Mouse (Mus musculus): ENCODE results near the gene Mef2c. TPM values are rescaled to one million over a fixed set of nuclear protein-coding genes. Genes with fewer than 3 reads are reported as not detected.

Gene Mef2c
- polyA plus RNA-seq (2015; fragmentation: Nextera tagmentation; extraction: Ambion mirVana) = 88.9 and 98.0 TPM in 2 replicates

DNA sequence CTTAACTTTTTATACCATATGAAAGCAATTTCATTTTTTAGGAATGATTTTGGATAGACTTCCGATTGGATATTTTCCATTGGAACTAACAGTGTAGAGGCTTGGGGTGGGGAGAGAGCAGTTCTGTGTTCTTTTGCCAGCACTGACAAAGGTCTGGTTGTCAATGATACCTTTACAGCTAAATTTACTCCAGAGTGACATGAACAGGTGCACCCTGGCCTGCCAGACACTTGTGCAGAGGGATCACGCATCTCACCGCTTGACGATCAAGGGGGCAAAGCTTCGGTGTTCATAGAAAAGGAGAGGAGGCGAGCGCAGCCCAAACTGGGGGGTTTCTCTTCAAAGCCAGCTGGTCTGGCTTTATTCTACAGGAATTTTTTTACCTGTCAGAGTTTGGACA is at the start of gene Mef2c:
Gene Mef2c, plus strand, starts transcription at position 116 of the 400 bp plus-strand sequence.
- H3K4me2 ChIP-seq = no peak within 1 kb of the TSS
- no peaks in the 10 kb centered on the region for H3K36me3 ChIP-seq
- no peak within 1 kb of the TSS for H3K9ac ChIP-seq
- WGBS = 85% methylated on average over 7 of the region's 7 CpGs
- no peak for ATAC-seq (replicated peaks; ENCODE audit: insufficient number of reproducible peaks, insufficient read depth, low FRiP score, low read depth)
- H3K27me3 ChIP-seq = no peaks in the 10 kb centered on the region
- H3K4me1 ChIP-seq (replicated peaks) = no peaks in the 10 kb centered on the region
- no peak within 1 kb of the TSS for H3K27ac ChIP-seq
- no peaks in the 10 kb centered on the region for H3K9me3 ChIP-seq (replicated peaks)
- no peak within 1 kb of the TSS for H3K4me3 ChIP-seq

DNA sequence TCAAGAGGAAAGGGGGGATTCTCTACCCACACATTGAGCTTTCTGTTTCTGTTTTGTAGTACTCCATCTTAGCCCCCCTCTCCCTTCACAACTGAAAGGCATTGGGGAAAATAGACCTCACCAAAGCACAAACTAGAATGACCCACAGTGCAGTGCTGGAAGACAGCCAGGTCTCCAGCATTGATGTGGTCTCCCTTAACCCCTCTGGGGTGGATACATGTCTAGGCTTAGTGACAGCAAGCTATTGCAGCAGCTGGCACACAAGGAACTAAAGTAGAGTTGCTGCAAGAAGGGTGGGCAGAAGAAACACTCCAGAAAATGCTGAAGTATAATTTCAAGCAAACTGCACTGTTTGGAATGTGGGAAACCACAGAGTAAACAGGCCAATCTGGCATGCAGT is 45.1 kb upstream of the Mef2c start:
- ATAC-seq (replicated peaks; ENCODE audit: insufficient number of reproducible peaks, insufficient read depth, low FRiP score, low read depth) = no peak

GRCm38 (mm10) chr13:83459600-83459999 is 44.2 kb upstream of the Mef2c start:
- no peaks in the 10 kb centered on the region for H3K9me3 ChIP-seq (replicated peaks)
- no peaks in the 10 kb centered on the region for H3K4me1 ChIP-seq (replicated peaks)
- ATAC-seq (replicated peaks; ENCODE audit: insufficient number of reproducible peaks, insufficient read depth, low FRiP score, low read depth) = no peak
- no peaks in the 10 kb centered on the region for H3K36me3 ChIP-seq
- no peak overlapping the region for H3K4me3 ChIP-seq
- no peak overlapping the region for H3K9ac ChIP-seq
- no peak overlapping the region for H3K4me2 ChIP-seq
- H3K27ac ChIP-seq = no peak overlapping the region
- WGBS = 96% methylated on average over 3 of the region's 3 CpGs
- H3K27me3 ChIP-seq = no peaks in the 10 kb centered on the region

More for the DNA sequence above, 45.1 kb upstream of the Mef2c start:
- Histone ChIP-seq H3K27ac (no peak overlapping the region), H3K4me3 (no peak overlapping the region), H3K9me3 (replicated peaks) (no peaks in the 10 kb centered on the region), H3K4me1 (replicated peaks) (no peaks in the 10 kb centered on the region), H3K4me2 (no peak overlapping the region), H3K9ac (no peak overlapping the region), H3K27me3 (no peaks in the 10 kb centered on the region), H3K36me3 (no peaks in the 10 kb centered on the region)

- no peaks in the 10 kb centered on the region for H3K4me1 ChIP-seq (replicated peaks)
- WGBS = 62% methylated on average over 1 of the region's 1 CpGs
- no peak overlapping the region for H3K4me2 ChIP-seq
- H3K9ac ChIP-seq = no peak overlapping the region
- H3K9me3 ChIP-seq (replicated peaks) = no peaks in the 10 kb centered on the region
- H3K36me3 ChIP-seq = no peaks in the 10 kb centered on the region
- no peak for ATAC-seq (replicated peaks; ENCODE audit: insufficient number of reproducible peaks, insufficient read depth, low FRiP score, low read depth)
- no peak overlapping the region for H3K4me3 ChIP-seq
- no peak overlapping the region for H3K27ac ChIP-seq
- no peaks in the 10 kb centered on the region for H3K27me3 ChIP-seq
Observed at GRCm38 (mm10) chr13:83460620-83461019, 43.2 kb upstream of the Mef2c start.

DNA sequence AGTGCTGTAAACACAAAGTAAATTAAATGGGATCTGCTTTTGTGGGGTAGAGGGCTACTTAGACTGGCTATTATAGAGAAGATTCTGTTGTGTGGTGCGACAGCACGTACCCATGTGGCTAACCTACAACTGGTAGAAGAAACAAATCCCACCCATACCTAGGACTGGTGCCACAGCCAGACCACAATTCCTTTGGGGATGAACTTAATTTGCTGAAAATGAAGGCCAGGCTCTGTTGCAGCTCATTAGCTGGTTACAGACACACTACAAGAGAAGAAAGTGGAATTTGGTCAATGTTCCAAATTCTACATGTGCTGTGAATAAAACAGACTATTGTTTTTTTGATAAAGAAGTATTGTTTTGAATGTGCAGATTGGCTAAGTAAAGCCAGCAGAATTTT is 42.3 kb upstream of the Mef2c start:
- Histone ChIP-seq H3K27ac (peak overlapping the region; percentile 35; the same call in 1 of the 2 replicates), H3K27me3 (no peaks in the 10 kb centered on the region), H3K9me3 (replicated peaks) (no peaks in the 10 kb centered on the region), H3K9ac (no peak overlapping the region), H3K4me3 (no peak overlapping the region), H3K36me3 (no peaks in the 10 kb centered on the region), H3K4me2 (no peak overlapping the region), H3K4me1 (replicated peaks) (no peaks in the 10 kb centered on the region)
- no peak for ATAC-seq (replicated peaks; ENCODE audit: insufficient number of reproducible peaks, insufficient read depth, low FRiP score, low read depth)
- WGBS = 78% methylated on average over 2 of the region's 2 CpGs

DNA sequence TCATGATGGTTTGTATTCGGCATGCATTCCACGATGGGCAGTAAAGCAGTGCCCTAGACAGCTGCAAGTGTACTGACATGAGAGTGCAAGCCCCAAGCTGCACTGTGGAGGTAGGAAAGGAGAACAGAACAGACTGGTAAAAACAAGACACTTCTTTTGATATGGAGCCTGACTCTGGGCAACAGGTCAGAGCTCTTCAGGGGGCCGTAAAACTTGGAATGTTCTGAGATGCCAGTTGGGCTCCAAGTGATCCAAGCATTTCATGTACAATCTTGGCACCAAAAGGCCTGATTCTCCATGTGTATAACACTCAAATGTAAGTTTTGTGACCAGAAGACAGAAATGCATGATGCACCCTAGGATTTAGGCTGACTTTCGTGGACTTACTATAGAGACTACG is 37.1 kb upstream of the Mef2c start:
- H3K36me3 ChIP-seq = no peaks in the 10 kb centered on the region
- H3K4me1 ChIP-seq (replicated peaks) = no peaks in the 10 kb centered on the region
- no peak for ATAC-seq (replicated peaks; ENCODE audit: insufficient number of reproducible peaks, insufficient read depth, low FRiP score, low read depth)
- no peak overlapping the region for H3K27ac ChIP-seq
- no peaks in the 10 kb centered on the region for H3K27me3 ChIP-seq
- no peak overlapping the region for H3K4me2 ChIP-seq
- WGBS = 84% methylated on average over 5 of the region's 5 CpGs
- H3K9ac ChIP-seq = no peak overlapping the region
- H3K9me3 ChIP-seq (replicated peaks) = no peaks in the 10 kb centered on the region
- no peak overlapping the region for H3K4me3 ChIP-seq

DNA sequence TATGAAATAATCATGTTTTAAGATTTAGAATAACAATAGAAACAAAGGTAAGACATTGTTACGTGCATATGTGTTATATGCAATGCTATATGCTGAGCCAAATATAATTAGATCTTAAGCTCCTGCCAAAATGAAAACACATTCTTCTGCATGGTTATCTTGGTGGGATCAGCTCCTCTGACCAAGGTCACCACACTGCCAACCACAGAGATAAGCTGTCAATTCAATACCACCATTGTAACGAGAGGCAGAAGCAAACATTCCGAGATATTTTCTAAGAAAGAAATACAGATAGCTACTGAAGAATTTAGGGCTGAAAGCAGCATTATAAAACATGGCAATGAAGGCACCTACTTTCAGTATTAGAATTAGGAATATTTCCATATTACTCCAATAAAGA is 35.0 kb upstream of the Mef2c start:
- WGBS = 46% methylated on average over 3 of the region's 3 CpGs
- no peaks in the 10 kb centered on the region for H3K9me3 ChIP-seq (replicated peaks)
- no peaks in the 10 kb centered on the region for H3K4me1 ChIP-seq (replicated peaks)
- no peak overlapping the region for H3K27ac ChIP-seq
- no peaks in the 10 kb centered on the region for H3K27me3 ChIP-seq
- H3K9ac ChIP-seq = no peak overlapping the region
- no peaks in the 10 kb centered on the region for H3K36me3 ChIP-seq
- no peak overlapping the region for H3K4me2 ChIP-seq
- ATAC-seq (replicated peaks; ENCODE audit: insufficient number of reproducible peaks, insufficient read depth, low FRiP score, low read depth) = no peak
- H3K4me3 ChIP-seq = no peak overlapping the region

GRCm38 (mm10) chr13:83473755-83474154 is 30.1 kb upstream of the Mef2c start:
- no peak for ATAC-seq (replicated peaks; ENCODE audit: insufficient number of reproducible peaks, insufficient read depth, low FRiP score, low read depth)
- no peak overlapping the region for H3K27ac ChIP-seq
- H3K4me3 ChIP-seq = no peak overlapping the region
- no peaks in the 10 kb centered on the region for H3K9me3 ChIP-seq (replicated peaks)
- no peak overlapping the region for H3K9ac ChIP-seq
- H3K4me1 ChIP-seq (replicated peaks) = no peaks in the 10 kb centered on the region
- no peaks in the 10 kb centered on the region for H3K27me3 ChIP-seq
- no peaks in the 10 kb centered on the region for H3K36me3 ChIP-seq
- no peak overlapping the region for H3K4me2 ChIP-seq
- WGBS = 66% methylated on average over 2 of the region's 2 CpGs

- no peak overlapping the region for H3K27ac ChIP-seq
- no peak overlapping the region for H3K9ac ChIP-seq
- ATAC-seq (replicated peaks; ENCODE audit: insufficient number of reproducible peaks, insufficient read depth, low FRiP score, low read depth) = no peak
- no peak overlapping the region for H3K4me3 ChIP-seq
- H3K27me3 ChIP-seq = no peaks in the 10 kb centered on the region
- H3K4me1 ChIP-seq (replicated peaks) = peaks cover 12% of the 10 kb centered on the region
- no peaks in the 10 kb centered on the region for H3K9me3 ChIP-seq (replicated peaks)
- WGBS = 54% methylated on average over 3 of the region's 3 CpGs
- H3K4me2 ChIP-seq = no peak overlapping the region
- H3K36me3 ChIP-seq = no peaks in the 10 kb centered on the region
Observed at GRCm38 (mm10) chr13:83480388-83480787, 23.4 kb upstream of the Mef2c start.

- Histone ChIP-seq H3K9ac (no peak overlapping the region), H3K27ac (no peak overlapping the region), H3K9me3 (replicated peaks) (no peaks in the 10 kb centered on the region), H3K36me3 (no peaks in the 10 kb centered on the region), H3K4me3 (no peak overlapping the region), H3K4me1 (replicated peaks) (peaks cover 12% of the 10 kb centered on the region), H3K27me3 (no peaks in the 10 kb centered on the region), H3K4me2 (peak overlapping the region; percentile 27; the same call in 1 of the 2 replicates)
- 16% methylated on average over 7 of the region's 7 CpGs for WGBS
- no peak for ATAC-seq (replicated peaks; ENCODE audit: insufficient number of reproducible peaks, insufficient read depth, low FRiP score, low read depth)
Observed at GRCm38 (mm10) chr13:83481310-83481709, 22.5 kb upstream of the Mef2c start.

GRCm38 (mm10) chr13:83482087-83482486 is 21.7 kb upstream of the Mef2c start:
- no peak for ATAC-seq (replicated peaks; ENCODE audit: insufficient number of reproducible peaks, insufficient read depth, low FRiP score, low read depth)
- H3K4me1 ChIP-seq (replicated peaks) = peaks cover 12% of the 10 kb centered on the region
- H3K27me3 ChIP-seq = no peaks in the 10 kb centered on the region
- no peak overlapping the region for H3K4me3 ChIP-seq
- 66% methylated on average over 5 of the region's 5 CpGs for WGBS
- H3K36me3 ChIP-seq = no peaks in the 10 kb centered on the region
- H3K9me3 ChIP-seq (replicated peaks) = no peaks in the 10 kb centered on the region
- H3K9ac ChIP-seq = no peak overlapping the region
- H3K27ac ChIP-seq = peak overlapping the region; percentile 56
- no peak overlapping the region for H3K4me2 ChIP-seq

- H3K4me2 ChIP-seq = no peak overlapping the region
- WGBS = 89% methylated on average over 4 of the region's 4 CpGs
- peaks cover 12% of the 10 kb centered on the region for H3K4me1 ChIP-seq (replicated peaks)
- H3K36me3 ChIP-seq = no peaks in the 10 kb centered on the region
- ATAC-seq (replicated peaks; ENCODE audit: insufficient number of reproducible peaks, insufficient read depth, low FRiP score, low read depth) = no peak
- H3K9ac ChIP-seq = no peak overlapping the region
- no peak overlapping the region for H3K4me3 ChIP-seq
- H3K9me3 ChIP-seq (replicated peaks) = no peaks in the 10 kb centered on the region
- no peak overlapping the region for H3K27ac ChIP-seq
- H3K27me3 ChIP-seq = no peaks in the 10 kb centered on the region
Observed at GRCm38 (mm10) chr13:83484215-83484614, 19.6 kb upstream of the Mef2c start.
